Comparison of ENCODE assay signal across 7 mouse cellular contexts in genomic region chr9:109985416-109985815, GRCm38 (mm10). TPM values are rescaled to one million over a fixed set of nuclear protein-coding genes. Genes with fewer than 3 reads are reported as not detected.
A peak's percentile ranks its signal among the peaks of the same experiment; 100 is the strongest.
DNase-seq lines count a peak whose midpoint lies in the region; ATAC-seq lines count a peak whose summit lies in the region.

No protein-coding gene starts in this region.

- H3K4me2 ChIP-seq in intestine, embryonic 14.5 days (ENCODE audit: low read length): no peak overlapping the region

- ATAC-seq in activated CD4-positive, CD25-positive, alpha-beta regulatory T cell, adult 4 months: peak; percentile 43
- ATAC-seq in intestine, embryonic 14.5 days (replicated peaks; ENCODE audit: low FRiP score, low TSS enrichment, low read depth): peak; percentile 70
- ATAC-seq in megakaryocyte-erythroid progenitor cell, adult 5-6 weeks (replicated peaks; ENCODE audit: low FRiP score, low TSS enrichment, poor library complexity, severe bottlenecking): peak; percentile 100

- H3K27me3 ChIP-seq in intestine, embryonic 14.5 days (replicated peaks; ENCODE audit: control insufficient read depth, insufficient read depth, low read length): no peaks in the 10 kb centered on the region

- H3K4me3 ChIP-seq in intestine, embryonic 14.5 days (ENCODE audit: low read depth, low read length): no peak overlapping the region

- H3K9me3 ChIP-seq in intestine, embryonic 14.5 days (ENCODE audit: control insufficient read depth, low read length): no peaks in the 10 kb centered on the region

- no peak overlapping the region for H3K27ac ChIP-seq in intestine, embryonic 14.5 days (ENCODE audit: low read depth)

- no peak overlapping the region for H3K9ac ChIP-seq in intestine, embryonic 14.5 days (ENCODE audit: low read length)

- 28% methylated on average over 4 of the region's 4 CpGs for WGBS in intestine, embryonic 14.5 days

- H3K36me3 ChIP-seq in intestine, embryonic 14.5 days (ENCODE audit: control insufficient read depth, insufficient read depth, low read length): peaks cover 15% of the 10 kb centered on the region; the same call in 1 of the 2 replicates

- DNase-seq in cerebellum, postnatal 25 days: peak; percentile 77 to 83
- DNase-seq in gastrocnemius, postnatal 10 days: peak; percentile 42
- DNase-seq in intestine, embryonic 14.5 days (ENCODE audit: low spot score): peak; percentile 59
- peak; percentile 52 to 79 for DNase-seq in left cerebral cortex, adult 9 months (ENCODE audit: low spot score in 2 of 2)
- peak; percentile 74 for DNase-seq in right cerebral cortex, postnatal 25 days

- no peaks in the 10 kb centered on the region for H3K4me1 ChIP-seq in intestine, embryonic 14.5 days (replicated peaks; ENCODE audit: control insufficient read depth, insufficient read depth, low read length)

RNA-seq across cellular contexts. Expression of gene Map4, which starts 54.2 kb away (rescaled TPM):
- 10 to 100 TPM; 40.8 to 42.7 TPM for polyA plus RNA-seq in activated CD4-positive, CD25-positive, alpha-beta regulatory T cell, adult 4 months (2017; shearing (Covaris generic))
- total RNA-seq in gastrocnemius, postnatal 10 days (2021): 100 to 1,000 TPM; 466 to 507 TPM
- polyA plus RNA-seq in intestine, embryonic 14.5 days (2014; fragmentation: Nextera tagmentation; extraction: Ambion mirVana): 60.8 and 67.1 TPM in 2 replicates
- 12.9 and 14.3 TPM in 2 replicates for total RNA-seq in megakaryocyte-erythroid progenitor cell, adult 5-6 weeks (2014; fragmentation: Nextera tagmentation)
- 7.8 and 12.8 TPM in 2 replicates for total RNA-seq in megakaryocyte-erythroid progenitor cell, adult 5-6 weeks (2017)

Comparison
In these comparisons a context has a peak if more than half of its experiments do, and no peak if none do; other contexts are left out.
1. ATAC-seq: peak in every context shown above with its lines; median percentile 100 in megakaryocyte-erythroid progenitor cell, adult 5-6 weeks; 70 in intestine, embryonic 14.5 days; 43 in activated CD4-positive, CD25-positive, alpha-beta regulatory T cell, adult 4 months.
2. RNA of gene Map4, which starts 54.2 kb away (total RNA-seq): 466 to 507 TPM in gastrocnemius, postnatal 10 days; 7.8 to 14.3 TPM in megakaryocyte-erythroid progenitor cell, adult 5-6 weeks; every median in the first group is over 10 times any median in the second.
3. Peak in every context shown above with its lines, with median percentiles within 50 percentile points of each other: DNase-seq.